Mouse (Mus musculus) hematopoietic stem cell, adult 5-6 weeks (primary cell): ENCODE results near the gene Gtf3c1. TPM values are rescaled to one million over a fixed set of nuclear protein-coding genes. Genes with fewer than 3 reads are reported as not detected.
A peak's percentile ranks its signal among the peaks of the same experiment; 100 is the strongest.

Experiments
- ATAC-seq, 2 experiments: fragments of 125-278 bp in 1 of 2; replicated peaks in 1 of 2; 2 replicates each; pipeline ENCODE4 v1.8.0; 2016 to 2017; ENCODE audit warnings: inconsistent platforms in 2 of 2, mild to moderate bottlenecking in 2 of 2, moderate number of reproducible peaks in 2 of 2, low read depth in 1 of 2, moderate TSS enrichment in 1 of 2; ENCODE audit not compliant: low FRiP score in 2 of 2, poor library complexity in 2 of 2, severe bottlenecking in 2 of 2, insufficient read depth in 1 of 2, low TSS enrichment in 1 of 2
- total RNA-seq: library from RNA; stranded (forward); fragments of 172-1452, 232-1000 nt; gene quantifications from 2 replicates; pipeline ENCODE4 v1.2.3, GENCODE M21; 2017

Gene Gtf3c1
- 32.2 and 48.7 TPM in 2 replicates for total RNA-seq

DNA sequence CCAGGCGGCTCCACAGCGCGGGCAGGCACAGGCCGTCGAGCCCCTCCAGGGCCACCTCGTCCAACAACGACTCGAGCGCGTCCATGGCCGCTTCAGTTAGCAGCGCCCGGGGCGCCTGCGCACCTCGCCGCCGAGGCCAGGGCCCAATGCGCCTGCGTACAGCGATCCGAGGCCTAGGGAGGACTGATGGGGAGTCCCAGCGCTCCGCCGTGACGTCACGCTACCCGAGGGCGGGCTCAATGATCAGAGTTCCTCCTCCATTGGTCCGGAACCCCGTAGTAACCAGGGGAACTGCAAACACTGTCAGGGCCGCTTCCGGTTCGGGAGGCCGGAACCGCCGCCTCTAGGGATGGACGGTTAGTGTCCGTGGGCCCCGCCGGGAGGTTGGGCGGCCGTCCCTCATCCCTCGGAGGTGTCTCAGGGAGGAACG is at the start of gene Gtf3c1, which contains the start of gene D430042O09Rik:
Gene Gtf3c1 (minus strand): TSS at position 188 of the 430 bp plus-strand sequence.
Gene D430042O09Rik (plus strand): TSS at position 296 of the 430 bp plus-strand sequence.
- ATAC-seq, result peak; percentile 95 to 98

GRCm38 (mm10) chr7:125756806-125757205 is 49.2 kb upstream of the Gtf3c1 start:
- no peak for ATAC-seq

- no peak for ATAC-seq
These were observed 45.7 kb upstream of the Gtf3c1 start for GRCm38 (mm10) chr7:125753326-125753715.

GRCm38 (mm10) chr7:125752699-125753325 is 45.2 kb upstream of the Gtf3c1 start:
- ATAC-seq, result no peak

DNA sequence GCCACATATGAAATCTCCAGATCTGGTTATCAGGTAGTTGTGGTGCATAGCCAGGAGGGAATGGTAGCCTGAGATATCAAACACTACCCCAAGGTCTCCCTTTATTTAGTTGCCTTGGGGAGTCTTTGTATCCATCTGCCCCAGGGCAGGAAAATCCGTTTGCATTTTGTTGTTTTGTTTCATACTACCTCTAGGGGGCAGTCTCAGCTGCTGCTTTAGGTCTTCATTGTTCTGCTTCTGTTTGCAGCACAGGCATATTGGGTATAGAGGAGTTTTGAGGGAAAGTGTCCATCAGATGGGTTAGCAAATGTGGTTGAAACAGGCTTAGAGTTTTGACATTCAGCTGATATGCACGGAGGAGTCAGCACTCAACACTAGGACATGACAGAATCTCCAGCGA is 40.6 kb upstream of the Gtf3c1 start:
- no peak for ATAC-seq

- no peak for ATAC-seq
These were observed 39.7 kb upstream of the Gtf3c1 start for GRCm38 (mm10) chr7:125747316-125747690.

GRCm38 (mm10) chr7:125746621-125747315 is 39.2 kb upstream of the Gtf3c1 start:
- ATAC-seq, result no peak

DNA sequence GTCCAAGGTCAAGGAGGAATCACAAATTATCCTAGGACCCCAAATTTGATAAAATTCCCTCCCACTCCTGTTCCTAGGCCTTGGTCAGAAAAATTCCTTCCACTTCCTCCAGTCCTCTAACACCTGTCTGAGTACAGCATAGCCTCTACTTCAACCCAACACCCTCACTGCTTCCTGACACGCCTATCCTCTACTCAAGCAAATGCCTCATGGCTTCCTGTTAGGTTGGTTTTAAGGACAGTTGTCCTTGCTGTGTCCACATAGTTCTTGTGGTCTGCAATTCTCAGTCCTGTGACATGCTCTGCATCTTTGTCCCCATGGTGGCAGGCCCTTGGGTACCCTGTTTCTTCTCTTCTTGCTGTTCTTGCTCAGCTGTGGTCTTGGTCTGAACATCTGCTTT is 37.2 kb upstream of the Gtf3c1 start:
- ATAC-seq, result no peak

DNA sequence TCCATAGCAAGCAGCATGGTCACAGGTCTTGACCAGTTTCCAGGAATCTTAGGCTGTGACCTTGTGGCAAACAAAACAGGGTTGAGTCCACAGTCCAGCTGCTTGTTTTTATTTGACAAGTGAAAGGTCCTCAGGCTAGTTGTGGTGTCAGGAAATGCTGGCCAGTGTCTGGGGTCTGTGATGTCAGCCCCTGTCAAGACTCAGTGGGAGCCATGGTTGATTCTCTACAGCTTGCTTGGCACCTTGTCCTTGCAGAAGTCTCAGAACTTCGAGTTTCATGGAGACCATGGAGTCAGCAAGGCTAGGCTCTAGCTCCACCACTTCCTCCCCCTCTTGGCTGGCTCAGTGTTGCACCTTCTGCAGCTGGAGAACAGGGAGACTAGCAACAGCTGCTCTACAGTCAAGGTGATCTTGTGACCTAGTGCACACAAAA is 33.7 kb upstream of the Gtf3c1 start:
- ATAC-seq, result no peak

GRCm38 (mm10) chr7:125740521-125740920 is 32.9 kb upstream of the Gtf3c1 start:
- no peak for ATAC-seq

DNA sequence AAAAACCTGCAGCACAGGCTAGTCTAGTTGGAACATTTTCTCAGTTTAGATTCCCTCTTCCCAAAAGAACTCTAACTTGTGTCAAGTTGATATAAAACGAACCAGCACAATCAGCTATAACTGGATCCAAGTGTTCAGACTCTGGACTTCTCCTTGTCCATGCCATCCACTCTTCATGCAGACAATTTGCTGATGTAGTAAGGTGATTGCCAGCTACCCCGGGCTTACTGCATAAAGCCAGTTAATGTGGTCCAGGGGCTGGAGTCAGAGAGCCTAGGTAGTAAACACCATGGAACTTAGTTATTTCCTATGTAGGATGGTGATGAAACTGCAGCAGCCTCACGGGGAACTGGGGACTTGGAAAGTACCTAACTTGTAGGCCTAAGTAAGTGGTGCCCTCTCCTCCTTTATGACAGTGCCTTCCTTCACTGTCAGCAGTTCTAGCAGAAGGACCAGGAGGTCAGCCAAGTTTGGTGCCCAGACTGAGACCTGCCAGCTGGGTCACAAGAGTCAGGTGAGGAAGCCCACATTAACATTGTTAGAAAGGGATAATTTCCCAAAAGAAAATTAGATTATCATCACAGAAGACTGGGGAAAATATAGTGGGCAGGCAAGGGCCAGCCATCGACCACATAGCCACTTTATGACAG is 28.9 kb upstream of the Gtf3c1 start:
- no peak for ATAC-seq

DNA sequence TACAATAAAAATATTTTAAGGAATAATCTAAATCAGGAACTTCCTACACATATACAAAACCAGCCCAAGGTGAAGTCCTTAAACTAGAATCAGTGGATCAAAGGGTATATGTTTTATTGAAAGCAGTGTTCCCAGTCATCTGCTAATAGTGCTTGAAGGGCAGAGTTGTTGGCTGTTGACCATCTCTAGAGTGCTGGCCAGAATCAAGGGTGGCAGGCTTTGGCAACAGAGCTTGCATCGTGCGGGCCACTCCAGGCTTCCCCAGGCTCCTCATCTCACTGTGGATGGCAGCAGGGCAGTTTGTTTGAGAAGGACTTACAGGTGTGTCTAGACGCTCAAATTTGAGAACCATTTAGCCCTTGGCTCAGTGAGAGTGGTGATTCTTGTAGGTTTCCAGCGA is 26.2 kb upstream of the Gtf3c1 start:
- ATAC-seq, result no peak

- no peak for ATAC-seq
These were observed 24.1 kb upstream of the Gtf3c1 start for GRCm38 (mm10) chr7:125731679-125732078.

DNA sequence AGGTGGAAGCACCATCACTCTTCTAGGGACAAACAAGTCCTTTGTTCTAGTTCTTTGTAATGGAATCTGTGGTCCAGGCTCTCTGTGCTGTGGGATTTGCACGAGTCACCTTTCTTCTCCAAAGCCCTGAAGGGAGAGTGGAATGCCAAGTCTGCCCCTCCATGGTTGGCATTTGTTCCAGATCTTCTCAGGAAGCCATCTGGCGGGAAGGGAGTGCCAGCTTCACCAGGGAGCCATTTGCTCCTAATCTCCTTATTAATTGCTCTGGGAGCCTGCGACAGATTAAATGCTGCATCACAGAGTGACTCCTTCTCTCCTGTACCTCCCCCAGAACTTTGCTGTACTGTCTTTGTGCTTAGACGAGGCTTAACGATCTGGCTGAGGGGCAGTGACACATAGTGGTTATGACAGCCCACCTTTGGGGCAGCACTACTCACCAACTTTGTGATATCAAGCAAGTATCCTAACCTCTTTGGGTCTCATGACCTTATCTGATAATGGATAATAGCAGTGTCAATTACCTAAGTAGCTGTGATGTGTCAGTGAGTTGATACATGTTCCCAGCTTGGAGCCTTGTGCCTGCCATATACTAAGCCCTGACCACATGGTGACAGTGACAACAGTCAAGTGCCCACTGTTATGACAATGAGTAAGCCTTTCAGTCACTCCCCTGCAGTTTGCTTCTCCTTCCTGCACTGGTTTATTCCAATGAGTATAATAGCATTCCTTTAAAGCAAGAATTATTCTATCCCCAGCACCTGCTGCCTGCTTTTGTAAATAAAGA is 15.8 kb upstream of the Gtf3c1 start:
- ATAC-seq, result no peak

- ATAC-seq, result no peak
These were observed 14.5 kb upstream of the Gtf3c1 start for GRCm38 (mm10) chr7:125722127-125722526.

DNA sequence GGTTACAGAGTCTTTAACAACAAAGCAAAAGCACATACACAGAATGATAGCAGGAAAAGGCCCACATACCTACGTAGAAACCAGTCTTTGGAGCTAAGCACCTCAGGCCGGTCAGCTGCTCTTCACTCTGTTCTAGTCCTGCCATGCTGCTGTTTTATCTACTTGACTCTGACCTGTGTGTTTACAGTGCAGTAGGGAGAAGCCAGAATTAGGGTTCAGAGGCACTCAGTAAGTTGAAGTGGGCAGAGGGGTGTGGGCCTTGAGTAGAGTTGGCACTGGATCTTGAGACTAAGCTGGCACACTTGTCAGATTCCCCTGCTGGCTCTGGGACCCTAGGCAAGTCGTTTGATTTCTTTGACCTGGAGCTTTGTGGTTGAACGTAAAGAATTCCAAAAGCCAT is 13.5 kb upstream of the Gtf3c1 start:
- ATAC-seq, result no peak

DNA sequence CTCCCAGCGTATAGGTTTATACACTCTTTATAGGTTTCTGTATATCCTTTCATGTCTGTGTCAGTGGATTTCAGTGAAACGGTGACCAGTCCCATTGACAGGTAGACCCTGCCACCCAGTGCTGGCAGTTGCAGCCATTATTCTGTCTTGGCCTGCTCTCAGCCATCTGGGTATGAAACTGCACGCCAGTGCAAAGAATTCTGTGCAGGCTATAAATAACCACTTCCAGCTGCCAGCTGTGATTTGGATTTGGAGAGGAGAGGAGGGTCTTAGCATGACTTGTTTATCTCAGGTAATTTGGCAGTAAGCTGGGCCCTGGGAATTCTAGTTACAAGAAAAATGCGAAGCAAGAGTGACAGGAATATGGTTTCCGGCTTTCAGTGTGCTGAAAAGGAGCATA is 12.8 kb upstream of the Gtf3c1 start:
- no peak for ATAC-seq

DNA sequence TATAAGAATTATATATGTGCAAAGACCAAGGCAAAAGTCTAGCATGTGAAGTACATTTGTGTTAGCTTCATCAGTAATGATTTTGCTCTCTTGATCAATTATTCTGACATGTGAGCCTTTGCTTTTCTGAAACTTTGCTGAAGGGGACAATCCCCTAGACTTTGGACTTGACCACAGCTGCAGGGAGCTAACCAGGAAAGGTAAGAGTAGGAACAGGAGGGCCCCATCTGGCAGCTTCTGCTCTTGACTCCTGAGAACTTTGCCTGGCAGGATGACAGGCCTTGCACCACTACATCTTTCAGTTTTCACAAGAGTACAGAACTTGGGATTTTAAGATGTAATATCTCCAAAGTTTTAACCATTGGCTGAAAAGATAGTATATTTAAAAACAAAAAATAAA is 10.0 kb upstream of the Gtf3c1 start:
- ATAC-seq, result no peak
